Mouse (Mus musculus): ENCODE results near the gene Olfr1126. TPM values are rescaled to one million over a fixed set of nuclear protein-coding genes. Genes with fewer than 3 reads are reported as not detected.
A peak's percentile ranks its signal among the peaks of the same experiment; 100 is the strongest.

Gene Olfr1126
- not detected in 2 replicates for polyA plus RNA-seq (2015; fragmentation: Nextera tagmentation; extraction: Ambion mirVana)

- Histone ChIP-seq H3K36me3 (ENCODE audit: control insufficient read depth, insufficient read depth) (no peaks in the 10 kb centered on the region), H3K27ac (ENCODE audit: low read depth, low read length) (no peak within 1 kb of the TSS)
- TF ChIP-seq CTCF (IDR thresholded peaks at IDR 0.05; ENCODE audit: low read depth): no peak
These were observed at the start of gene Olfr1126 for GRCm38 (mm10) chr2:87453662-87454061. Gene Olfr1126, plus strand, starts transcription at chr2:87453962.

DNA sequence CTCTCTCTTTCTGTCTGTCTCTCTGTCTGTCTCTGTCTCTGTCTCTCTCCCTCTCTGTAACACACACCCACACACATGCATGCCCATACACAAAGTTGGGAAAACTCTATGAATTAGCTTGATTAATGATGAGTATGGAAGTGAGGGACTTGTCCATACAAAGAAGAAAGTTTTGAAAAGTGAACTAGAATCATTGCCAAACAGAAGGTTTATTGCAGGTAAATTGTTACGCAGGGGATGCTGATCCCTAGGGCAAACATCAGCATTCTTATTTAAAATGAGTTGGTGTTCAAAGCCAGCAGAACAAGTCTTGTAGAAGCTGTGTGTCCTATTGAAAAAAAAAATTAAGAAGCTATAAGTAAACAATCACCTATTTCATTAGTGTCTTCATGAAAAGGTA is 37.4 kb upstream of the Olfr1126 start, which contains the start of gene Olfr1123:
Gene Olfr1123 (plus strand): TSS at position 301 of the 400 bp plus-strand sequence.
- no peak within 1 kb of the TSS for H3K4me3 ChIP-seq (ENCODE audit: low read depth, low read length)
- TF ChIP-seq CTCF (IDR thresholded peaks at IDR 0.05; ENCODE audit: low read depth): no peak
- no peaks in the 10 kb centered on the region for H3K4me1 ChIP-seq (replicated peaks; ENCODE audit: control insufficient read depth, insufficient read depth, low read length)
- H3K9me3 ChIP-seq (ENCODE audit: control insufficient read depth): no peaks in the 10 kb centered on the region
- WGBS: 76% methylated on average over 1 of the region's 1 CpGs
- H3K27me3 ChIP-seq (replicated peaks; ENCODE audit: control insufficient read depth, insufficient read depth, low read length): no peaks in the 10 kb centered on the region
- H3K27ac ChIP-seq (ENCODE audit: low read depth, low read length): no peak within 1 kb of the TSS
- H3K36me3 ChIP-seq (ENCODE audit: control insufficient read depth, insufficient read depth): no peaks in the 10 kb centered on the region
- no peak within 1 kb of the TSS for H3K4me2 ChIP-seq (replicated peaks; ENCODE audit: low read depth)
- ATAC-seq: no peak
- H3K9ac ChIP-seq (ENCODE audit: low read depth, low read length): no peak within 1 kb of the TSS

More at GRCm38 (mm10) chr2:87453662-87454061, at the start of gene Olfr1126:
- Histone ChIP-seq H3K9ac (ENCODE audit: low read depth, low read length) (no peak within 1 kb of the TSS), H3K4me3 (ENCODE audit: low read depth, low read length) (no peak within 1 kb of the TSS), H3K4me1 (replicated peaks; ENCODE audit: control insufficient read depth, insufficient read depth, low read length) (no peaks in the 10 kb centered on the region), H3K27me3 (replicated peaks; ENCODE audit: control insufficient read depth, insufficient read depth, low read length) (no peaks in the 10 kb centered on the region), H3K4me2 (replicated peaks; ENCODE audit: low read depth) (no peak within 1 kb of the TSS), H3K9me3 (ENCODE audit: control insufficient read depth) (no peaks in the 10 kb centered on the region)
- ATAC-seq: no peak

- Histone ChIP-seq H3K36me3 (ENCODE audit: control insufficient read depth, insufficient read depth) (no peaks in the 10 kb centered on the region), H3K9me3 (ENCODE audit: control insufficient read depth) (no peaks in the 10 kb centered on the region), H3K4me3 (ENCODE audit: low read depth, low read length) (no peak within 1 kb of the TSS), H3K9ac (ENCODE audit: low read depth, low read length) (no peak within 1 kb of the TSS), H3K4me2 (replicated peaks; ENCODE audit: low read depth) (no peak within 1 kb of the TSS), H3K4me1 (replicated peaks; ENCODE audit: control insufficient read depth, insufficient read depth, low read length) (no peaks in the 10 kb centered on the region), H3K27me3 (replicated peaks; ENCODE audit: control insufficient read depth, insufficient read depth, low read length) (no peaks in the 10 kb centered on the region), H3K27ac (ENCODE audit: low read depth, low read length) (no peak within 1 kb of the TSS)
- ATAC-seq: no peak
- no peak for TF ChIP-seq CTCF (IDR thresholded peaks at IDR 0.05; ENCODE audit: low read depth)
- WGBS: 93% methylated on average over 1 of the region's 1 CpGs
These were observed 23.8 kb upstream of the Olfr1126 start, which contains the start of gene Olfr1124 for GRCm38 (mm10) chr2:87429975-87430374. Gene Olfr1124, plus strand, starts transcription at chr2:87430275.

- H3K9me3 ChIP-seq (ENCODE audit: control insufficient read depth): no peaks in the 10 kb centered on the region
- H3K4me2 ChIP-seq (replicated peaks; ENCODE audit: low read depth): no peak overlapping the region
- no peak for TF ChIP-seq CTCF (IDR thresholded peaks at IDR 0.05; ENCODE audit: low read depth)
- H3K27ac ChIP-seq (ENCODE audit: low read depth, low read length): no peak overlapping the region
- no peak overlapping the region for H3K4me3 ChIP-seq (ENCODE audit: low read depth, low read length)
- ATAC-seq: no peak
- no peaks in the 10 kb centered on the region for H3K36me3 ChIP-seq (ENCODE audit: control insufficient read depth, insufficient read depth)
- H3K27me3 ChIP-seq (replicated peaks; ENCODE audit: control insufficient read depth, insufficient read depth, low read length): no peaks in the 10 kb centered on the region
- 88% methylated on average over 16 of the region's 16 CpGs for WGBS
- H3K4me1 ChIP-seq (replicated peaks; ENCODE audit: control insufficient read depth, insufficient read depth, low read length): no peaks in the 10 kb centered on the region
- no peak overlapping the region for H3K9ac ChIP-seq (ENCODE audit: low read depth, low read length)
These were observed 16.0 kb upstream of the Olfr1126 start for GRCm38 (mm10) chr2:87437731-87438130.

- no peak for TF ChIP-seq CTCF (IDR thresholded peaks at IDR 0.05; ENCODE audit: low read depth)
- no peaks in the 10 kb centered on the region for H3K27me3 ChIP-seq (replicated peaks; ENCODE audit: control insufficient read depth, insufficient read depth, low read length)
- H3K4me1 ChIP-seq (replicated peaks; ENCODE audit: control insufficient read depth, insufficient read depth, low read length): no peaks in the 10 kb centered on the region
These were observed 8.0 kb downstream of the Olfr1126 start for GRCm38 (mm10) chr2:87461769-87462168.

DNA sequence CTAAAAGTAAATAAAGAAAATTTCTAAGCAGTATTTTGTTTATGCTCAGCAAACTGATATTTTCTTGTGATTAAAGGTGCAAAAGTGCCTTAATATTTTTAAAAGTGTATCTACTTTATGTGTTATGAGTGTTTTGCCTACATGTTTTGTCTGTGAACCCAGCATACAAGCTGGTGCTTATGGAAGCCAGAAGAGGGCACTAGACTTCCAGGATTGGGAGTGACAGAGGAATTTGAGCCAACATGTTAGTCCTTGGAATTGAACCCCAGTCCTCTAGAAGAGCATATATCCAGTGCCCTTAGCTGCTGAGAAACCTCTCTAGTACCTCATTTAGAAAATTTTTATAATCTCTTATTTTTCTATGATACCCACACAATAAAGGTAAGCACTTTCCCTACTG is 26.4 kb downstream of the Olfr1126 start:
- H3K4me2 ChIP-seq (replicated peaks; ENCODE audit: low read depth): no peak overlapping the region
- H3K4me3 ChIP-seq (ENCODE audit: low read depth, low read length): no peak overlapping the region
- no peak for ATAC-seq
- 0 out of 2 replicates have a peak, but pooled peaks have one; percentile 3 for TF ChIP-seq CTCF (IDR thresholded peaks at IDR 0.05; ENCODE audit: low read depth)
- no peaks in the 10 kb centered on the region for H3K27me3 ChIP-seq (replicated peaks; ENCODE audit: control insufficient read depth, insufficient read depth, low read length)
- H3K4me1 ChIP-seq (replicated peaks; ENCODE audit: control insufficient read depth, insufficient read depth, low read length): no peaks in the 10 kb centered on the region
- no peak overlapping the region for H3K9ac ChIP-seq (ENCODE audit: low read depth, low read length)
- H3K27ac ChIP-seq (ENCODE audit: low read depth, low read length): no peak overlapping the region
- no peaks in the 10 kb centered on the region for H3K36me3 ChIP-seq (ENCODE audit: control insufficient read depth, insufficient read depth)
- no peaks in the 10 kb centered on the region for H3K9me3 ChIP-seq (ENCODE audit: control insufficient read depth)

More at GRCm38 (mm10) chr2:87461769-87462168, 8.0 kb downstream of the Olfr1126 start:
- Histone ChIP-seq H3K4me2 (replicated peaks; ENCODE audit: low read depth) (no peak overlapping the region), H3K36me3 (ENCODE audit: control insufficient read depth, insufficient read depth) (no peaks in the 10 kb centered on the region), H3K9ac (ENCODE audit: low read depth, low read length) (no peak overlapping the region), H3K4me3 (ENCODE audit: low read depth, low read length) (no peak overlapping the region), H3K27ac (ENCODE audit: low read depth, low read length) (no peak overlapping the region), H3K9me3 (ENCODE audit: control insufficient read depth) (0 out of 2 replicates have a peak, but pooled peaks cover 2% of the 10 kb centered on the region)
- no peak for ATAC-seq
- 90% methylated on average over 4 of the region's 4 CpGs for WGBS

GRCm38 (mm10) chr2:87481158-87481557 is 27.4 kb downstream of the Olfr1126 start:
- TF ChIP-seq CTCF (IDR thresholded peaks at IDR 0.05; ENCODE audit: low read depth): no peak

More at GRCm38 (mm10) chr2:87481158-87481557, 27.4 kb downstream of the Olfr1126 start:
- no peak for ATAC-seq
- Histone ChIP-seq H3K27ac (ENCODE audit: low read depth, low read length) (no peak overlapping the region), H3K4me2 (replicated peaks; ENCODE audit: low read depth) (no peak overlapping the region), H3K4me1 (replicated peaks; ENCODE audit: control insufficient read depth, insufficient read depth, low read length) (no peaks in the 10 kb centered on the region), H3K4me3 (ENCODE audit: low read depth, low read length) (no peak overlapping the region), H3K9ac (ENCODE audit: low read depth, low read length) (no peak overlapping the region), H3K27me3 (replicated peaks; ENCODE audit: control insufficient read depth, insufficient read depth, low read length) (no peaks in the 10 kb centered on the region), H3K9me3 (ENCODE audit: control insufficient read depth) (no peaks in the 10 kb centered on the region), H3K36me3 (ENCODE audit: control insufficient read depth, insufficient read depth) (no peaks in the 10 kb centered on the region)
- 68% methylated on average over 4 of the region's 4 CpGs for WGBS

All from intestine, postnatal 0 days (tissue).